Mouse (Mus musculus) E14TG2a.4 (cell line): ENCODE data around the gene Prickle1.

Experiments
- CTCF ChIP-seq: conservative IDR thresholded peaks from 2 replicates; pipeline ENCODE4 v1.5.1; 2014; ENCODE audit warnings: low read length
- NANOG ChIP-seq: IDR thresholded peaks from 2 replicates; pipeline ENCODE4 v1.6.1; 2014; ENCODE audit warnings: borderline replicate concordance, low read length, mixed read lengths
- POU5F1 ChIP-seq: IDR thresholded peaks from 2 replicates; pipeline ENCODE4 v1.6.1; 2014; ENCODE audit warnings: low read length, borderline replicate concordance

- TF ChIP-seq CTCF (no peak), POU5F1 (no peak), NANOG (no peak)
These were observed 33.5 kb upstream of the Prickle1 start for GRCm38 (mm10) chr15:93629201-93629600.
